Mouse (Mus musculus) midbrain, embryonic 16.5 days (tissue): ENCODE data around the gene Olfr1176. TPM values are rescaled to one million over a fixed set of nuclear protein-coding genes. Genes with fewer than 3 reads are reported as not detected.

ENCODE experiments used
- ATAC-seq: fragments of 200-750 bp; cut with Nextera tagmentation; 2 replicates; pipeline ENCODE4 v1.8.0; 2017; ENCODE audit warnings: moderate TSS enrichment
- H3K27ac ChIP-seq: fragments of 300-500 bp; sonication (generic); 2 replicates; pipeline ENCODE4 v1.5.1; 2014; ENCODE audit warnings: mild to moderate bottlenecking, low read length, mixed read lengths
- H3K27me3 ChIP-seq: fragments of 300-500 bp; sonication (generic); 2 replicates; pipeline ENCODE4 v1.6.1; 2014; ENCODE audit warnings: low read depth, low read length, mixed read lengths; ENCODE audit not compliant: control insufficient read depth, insufficient read depth
- H3K36me3 ChIP-seq: fragments of 300-500 bp; sonication (generic); 2 replicates; pipeline ENCODE4 v1.6.1; 2014; ENCODE audit warnings: mild to moderate bottlenecking, low read length, moderate library complexity, mixed read lengths; ENCODE audit not compliant: control insufficient read depth, insufficient read depth
- H3K4me1 ChIP-seq: fragments of 300-500 bp; sonication (generic); 2 replicates; pipeline ENCODE4 v1.6.1; 2014; ENCODE audit warnings: mild to moderate bottlenecking, low read length, mixed read lengths; ENCODE audit not compliant: control insufficient read depth, insufficient read depth
- H3K4me2 ChIP-seq: fragments of 300-500 bp; sonication (generic); 2 replicates; pipeline ENCODE4 v1.6.1; 2014; ENCODE audit warnings: mild to moderate bottlenecking, low read length, mixed read lengths
- H3K4me3 ChIP-seq: fragments of 300-500 bp; sonication (generic); 2 replicates; pipeline ENCODE4 v1.5.1; 2014; ENCODE audit warnings: low read depth, mild to moderate bottlenecking, low read length, moderate library complexity, mixed read lengths
- H3K9ac ChIP-seq: fragments of 300-500 bp; sonication (generic); 2 replicates; pipeline ENCODE4 v1.6.1; 2014; ENCODE audit warnings: low read depth, low read length, mixed read lengths
- H3K9me3 ChIP-seq: fragments of 300-500 bp; sonication (generic); replicated peaks from 2 replicates; pipeline ENCODE4 v1.6.1; 2014; ENCODE audit warnings: mild to moderate bottlenecking, low read length, mixed read lengths; ENCODE audit not compliant: control insufficient read depth, poor library complexity, severe bottlenecking
- WGBS: fragments of 180-500 bp; shearing (Covaris S2); extraction: QIAGEN DNeasy Blood & Tissue Kit; methylation state at CpG from one replicate; pipeline ENCODE4 v1.1.7; 2014; 5-methylcytosine and 5-hydroxymethylcytosine counted together
- polyA plus RNA-seq: library from polyadenylated mRNA; unstranded; fragments of >200 nt; fragmentation: Nextera tagmentation; extraction: Ambion mirVana; gene quantifications from 2 replicates; pipeline ENCODE4 v1.2.1, GENCODE M21; 2015

Gene Olfr1176
- polyA plus RNA-seq, result not detected in 2 replicates

GRCm38 (mm10) chr2:88336421-88336820, at the start of gene Olfr1176:
Gene Olfr1176, plus strand, starts transcription at chr2:88336721.
- Histone ChIP-seq H3K27ac (no peak within 1 kb of the TSS), H3K9ac (no peak within 1 kb of the TSS), H3K36me3 (no peaks in the 10 kb centered on the region), H3K9me3 (no peaks in the 10 kb centered on the region), H3K4me1 (no peaks in the 10 kb centered on the region), H3K4me3 (no peak within 1 kb of the TSS), H3K4me2 (no peak within 1 kb of the TSS), H3K27me3 (no peaks in the 10 kb centered on the region)
- ATAC-seq, result no peak
- 63% methylated on average over 1 of the region's 1 CpGs for WGBS

- H3K9me3 ChIP-seq, result no peaks in the 10 kb centered on the region
- H3K27me3 ChIP-seq, result no peaks in the 10 kb centered on the region
- 96% methylated on average over 4 of the region's 4 CpGs for WGBS
- H3K4me2 ChIP-seq, result no peak within 1 kb of the TSS
- H3K4me3 ChIP-seq, result no peak within 1 kb of the TSS
- no peaks in the 10 kb centered on the region for H3K4me1 ChIP-seq
- no peak within 1 kb of the TSS for H3K9ac ChIP-seq
- no peak within 1 kb of the TSS for H3K27ac ChIP-seq
- H3K36me3 ChIP-seq, result no peaks in the 10 kb centered on the region
- no peak for ATAC-seq
Observed at GRCm38 (mm10) chr2:88315035-88315434, 21.5 kb upstream of the Olfr1176 start, which contains the start of gene Olfr1174-ps. Gene Olfr1174-ps, minus strand, starts transcription at chr2:88315135.

- Histone ChIP-seq H3K9ac (no peak within 1 kb of the TSS), H3K27me3 (no peaks in the 10 kb centered on the region), H3K4me2 (no peak within 1 kb of the TSS), H3K9me3 (no peaks in the 10 kb centered on the region), H3K4me1 (no peaks in the 10 kb centered on the region), H3K4me3 (no peak within 1 kb of the TSS), H3K36me3 (no peaks in the 10 kb centered on the region), H3K27ac (no peak within 1 kb of the TSS)
- ATAC-seq, result no peak
- WGBS, result 86% methylated on average over 2 of the region's 2 CpGs
Observed at GRCm38 (mm10) chr2:88327115-88327514, 9.4 kb upstream of the Olfr1176 start, which contains the start of gene Olfr1175-ps. Gene Olfr1175-ps, minus strand, starts transcription at chr2:88327215.

GRCm38 (mm10) chr2:88346392-88346791, 9.9 kb downstream of the Olfr1176 start, which contains the start of gene Olfr1177-ps:
Gene Olfr1177-ps, minus strand, starts transcription at chr2:88346492.
- 92% methylated on average over 1 of the region's 1 CpGs for WGBS

GRCm38 (mm10) chr2:88356304-88356703, 19.8 kb downstream of the Olfr1176 start:
- no peak overlapping the region for H3K4me2 ChIP-seq
- no peak overlapping the region for H3K27ac ChIP-seq
- ATAC-seq, result peak; percentile 76
- no peak overlapping the region for H3K9ac ChIP-seq
- H3K27me3 ChIP-seq, result no peaks in the 10 kb centered on the region
- 3% methylated on average over 2 of the region's 2 CpGs for WGBS
- H3K36me3 ChIP-seq, result no peaks in the 10 kb centered on the region
- no peaks in the 10 kb centered on the region for H3K9me3 ChIP-seq
- no peaks in the 10 kb centered on the region for H3K4me1 ChIP-seq
- H3K4me3 ChIP-seq, result no peak overlapping the region

More at GRCm38 (mm10) chr2:88346392-88346791, 9.9 kb downstream of the Olfr1176 start, which contains the start of gene Olfr1177-ps:
- Histone ChIP-seq H3K4me1 (no peaks in the 10 kb centered on the region), H3K27ac (no peak within 1 kb of the TSS), H3K9ac (no peak within 1 kb of the TSS), H3K27me3 (no peaks in the 10 kb centered on the region), H3K9me3 (no peaks in the 10 kb centered on the region), H3K36me3 (no peaks in the 10 kb centered on the region), H3K4me3 (no peak within 1 kb of the TSS), H3K4me2 (no peak within 1 kb of the TSS)
- ATAC-seq, result no peak

- no peak for ATAC-seq
- 89% methylated on average over 1 of the region's 1 CpGs for WGBS
- no peaks in the 10 kb centered on the region for H3K36me3 ChIP-seq
Observed at GRCm38 (mm10) chr2:88386762-88387161, 50.2 kb downstream of the Olfr1176 start, which contains the start of gene Olfr1178. Gene Olfr1178, plus strand, starts transcription at chr2:88387062.

More at GRCm38 (mm10) chr2:88386762-88387161, 50.2 kb downstream of the Olfr1176 start, which contains the start of gene Olfr1178:
- no peaks in the 10 kb centered on the region for H3K9me3 ChIP-seq
- H3K4me3 ChIP-seq, result no peak within 1 kb of the TSS
- H3K27ac ChIP-seq, result no peak within 1 kb of the TSS
- no peaks in the 10 kb centered on the region for H3K4me1 ChIP-seq
- H3K4me2 ChIP-seq, result no peak within 1 kb of the TSS
- no peaks in the 10 kb centered on the region for H3K27me3 ChIP-seq
- no peak within 1 kb of the TSS for H3K9ac ChIP-seq

Other genes starting within 250 kb of the Olfr1176 start
- not detected in 2 replicates for gene Olfr1164, start 242.8 kb upstream of the Olfr1176 start, polyA plus RNA-seq
- gene Olfr1166, start 208.4 kb upstream of the Olfr1176 start, polyA plus RNA-seq, result not detected in 2 replicates
- not detected in 2 replicates for gene Olfr1167, start 181.5 kb upstream of the Olfr1176 start, polyA plus RNA-seq
- not detected in 2 replicates for gene Olfr1168, start 154.8 kb upstream of the Olfr1176 start, polyA plus RNA-seq
- gene Olfr1170, start 108.4 kb upstream of the Olfr1176 start, polyA plus RNA-seq, result not detected in 2 replicates
- gene Olfr1173, start 56.8 kb upstream of the Olfr1176 start, polyA plus RNA-seq, result not detected in 2 replicates
- gene Olfr1174-ps, start 21.6 kb upstream of the Olfr1176 start, polyA plus RNA-seq, result not detected in 2 replicates
- gene Olfr1175-ps, start 9.5 kb upstream of the Olfr1176 start, polyA plus RNA-seq, result not detected in 2 replicates
- gene Olfr1177-ps, start 9.8 kb downstream of the Olfr1176 start, polyA plus RNA-seq, result not detected in 2 replicates
- gene Olfr1178, start 50.3 kb downstream of the Olfr1176 start, polyA plus RNA-seq, result not detected in 2 replicates
- gene Olfr1179, start 69.7 kb downstream of the Olfr1176 start, polyA plus RNA-seq, result not detected in 2 replicates
- gene Olfr1180, start 82.4 kb downstream of the Olfr1176 start, polyA plus RNA-seq, result not detected in 2 replicates
- not detected in 2 replicates for gene Olfr1181, start 89.5 kb downstream of the Olfr1176 start, polyA plus RNA-seq
- not detected in 2 replicates for gene Gm13757, start 112.4 kb downstream of the Olfr1176 start, polyA plus RNA-seq
- gene Olfr1183, start 118.1 kb downstream of the Olfr1176 start, polyA plus RNA-seq, result not detected in 2 replicates
- not detected in 2 replicates for gene Olfr1184, start 146.9 kb downstream of the Olfr1176 start, polyA plus RNA-seq
- not detected in 2 replicates for gene Olfr1185-ps1, start 156.6 kb downstream of the Olfr1176 start, polyA plus RNA-seq
- gene Olfr1186, start 181.8 kb downstream of the Olfr1176 start, polyA plus RNA-seq, result not detected in 2 replicates
- not detected in 2 replicates for gene Olfr1188, start 220.2 kb downstream of the Olfr1176 start, polyA plus RNA-seq
- gene Olfr1189, start 249.7 kb downstream of the Olfr1176 start, polyA plus RNA-seq, result not detected in 2 replicates